Mouse (Mus musculus) erythroblast, embryonic 14.5 days (primary cell): ENCODE results near the gene Lsr.

Source experiments
- GATA1 ChIP-seq: IDR thresholded peaks from 2 replicates; pipeline ENCODE4 v1.6.1; 2012; ENCODE audit warnings: low read length, inconsistent platforms, mixed read lengths
- TAL1 ChIP-seq: IDR thresholded peaks from 3 replicates; pipeline ENCODE4 v1.6.1; 2012; ENCODE audit warnings: low read length, inconsistent platforms, mixed read lengths

DNA sequence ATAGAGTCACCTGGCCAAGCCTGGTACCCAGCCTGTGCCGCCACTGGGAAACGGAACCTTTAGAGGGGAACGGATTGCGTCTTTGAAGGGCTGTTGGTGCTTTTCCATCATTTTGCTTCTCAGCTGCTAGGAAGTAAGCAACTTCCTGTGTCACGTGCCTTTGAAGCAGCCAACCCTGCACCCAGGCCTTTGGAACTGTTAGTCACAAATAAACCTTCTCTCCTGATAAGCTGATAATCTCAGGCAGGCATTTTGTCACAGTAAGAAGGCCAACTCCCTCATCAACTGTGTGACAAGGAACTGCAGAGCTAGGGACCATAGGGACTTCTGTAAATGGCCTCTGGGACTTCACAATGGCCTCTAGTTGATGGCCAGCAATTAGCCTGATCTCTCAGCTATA is 18.9 kb upstream of the Lsr start:
- TF ChIP-seq GATA1 (no peak), TAL1 (no peak)
